ENCODE assay signal across 8 mouse cellular contexts in genomic region chr11:96075509-96076220, GRCm38 (mm10). TPM values are rescaled to one million over a fixed set of nuclear protein-coding genes. Genes with fewer than 3 reads are reported as not detected.
DNase-seq lines count a peak whose midpoint lies in the region; ATAC-seq lines count a peak whose summit lies in the region.

Gene Atp5g1 (minus strand): TSS chr11:96075670.

- no peaks in the 10 kb centered on the region for H3K9me3 ChIP-seq in hindbrain, embryonic 15.5 days

- peak; percentile 98 for ATAC-seq in hindbrain, embryonic 15.5 days (ENCODE audit: low FRiP score, low read depth)

- H3K27ac ChIP-seq in hindbrain, embryonic 15.5 days (replicated peaks) = peak within 1 kb of the TSS; percentile 91

- peak; percentile 98 for DNase-seq in T-cell, adult 2 months (ENCODE audit: low spot score)
- peak; percentile 97 to 99 for DNase-seq in cerebellum, postnatal 36 days
- peak; percentile 99 to 100 for DNase-seq in frontal cortex, postnatal 36 days (ENCODE audit: low spot score in 2 of 2)
- peak; percentile 99 for DNase-seq in left cerebral cortex, adult 11 months (ENCODE audit: low spot score)
- DNase-seq in lung, postnatal 4 days = peak; percentile 99 to 100
- DNase-seq in retina, postnatal 7 days (ENCODE audit: low read depth, low spot score) = peak; percentile 99
- DNase-seq in urinary bladder, adult 2 months (ENCODE audit: low spot score) = peak; percentile 76

- under 1% methylated on average over 37 of the region's 37 CpGs for WGBS in hindbrain, embryonic 15.5 days

- peak within 1 kb of the TSS; percentile 70 for H3K4me3 ChIP-seq in hindbrain, embryonic 15.5 days

- peaks cover 21% of the 10 kb centered on the region for H3K4me1 ChIP-seq in hindbrain, embryonic 15.5 days (replicated peaks)

- H3K27me3 ChIP-seq in hindbrain, embryonic 15.5 days = no peaks in the 10 kb centered on the region

- peaks cover 10% of the 10 kb centered on the region for H3K36me3 ChIP-seq in hindbrain, embryonic 15.5 days

- H3K9ac ChIP-seq in hindbrain, embryonic 15.5 days = peak within 1 kb of the TSS; percentile 74

- peak within 1 kb of the TSS; percentile 63 for H3K4me2 ChIP-seq in hindbrain, embryonic 15.5 days

RNA-seq across cellular contexts. Expression of gene Atp5g1, which starts in this region (rescaled TPM):
- polyA plus RNA-seq in hindbrain, embryonic 15.5 days (2015; fragmentation: Nextera tagmentation; extraction: Ambion mirVana) = 772 and 777 TPM in 2 replicates
- 217 and 242 TPM in 2 replicates for polyA plus RNA-seq in urinary bladder, adult 2 months (2012; rRNA removed)

Comparison
In these comparisons a context has a peak if more than half of its experiments do, and no peak if none do; other contexts are left out.
1. Peak in every context shown above with its lines: DNase-seq, ATAC-seq, H3K4me3 ChIP-seq and H3K27ac ChIP-seq.